In the genomic region with DNA sequence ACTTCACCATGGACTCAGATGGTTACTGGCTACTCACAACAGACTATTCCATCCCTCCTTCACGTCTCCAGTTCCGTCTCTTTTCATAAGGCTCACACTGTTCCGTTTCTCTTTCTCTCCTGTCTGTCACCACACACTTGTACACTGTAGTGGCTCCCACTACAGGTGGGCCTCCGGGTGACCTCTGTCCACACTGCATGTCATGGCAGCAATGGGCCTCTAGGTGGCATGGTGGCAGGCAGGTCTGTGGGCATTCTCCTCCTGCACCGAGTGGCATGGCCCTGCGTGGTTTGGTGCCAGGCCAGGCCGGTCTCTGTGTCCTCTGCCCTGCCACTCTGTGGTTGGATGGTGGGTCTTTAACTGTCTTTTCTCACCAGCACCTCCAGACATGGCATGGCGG, we compare ENCODE assay signal across 8 mouse cellular contexts. TPM values are rescaled to one million over a fixed set of nuclear protein-coding genes. Genes with fewer than 3 reads are reported as not detected.
DNase-seq lines count a peak whose midpoint lies in the region; ATAC-seq and TF ChIP-seq lines count a peak whose summit lies in the region.

No protein-coding gene starts in this region.

- no peak overlapping the region for H3K4me2 ChIP-seq in hindbrain, embryonic 16.5 days (ENCODE audit: low read length)
- no peak overlapping the region for H3K4me2 ChIP-seq in liver, embryonic 14.5 days (ENCODE audit: low read depth)

- H3K9ac ChIP-seq in hindbrain, embryonic 16.5 days (ENCODE audit: low read depth, low read length): no peak overlapping the region
- H3K9ac ChIP-seq in liver, embryonic 14.5 days (replicated peaks): no peak overlapping the region

- DNase-seq in hindbrain, embryonic 10.5 days (ENCODE audit: low spot score): peak; percentile 20
- DNase-seq in B cell, adult 2 months: peak; percentile 74 to 77
- DNase-seq in adrenal gland, adult 8-10 months: peak; percentile 52
- no peak for DNase-seq in liver, embryonic 14.5 days (ENCODE audit: low read depth in 3 of 3, low spot score in 3 of 3)
- peak; percentile 64 for DNase-seq in retina, postnatal 1 day

- H3K27ac ChIP-seq in hindbrain, embryonic 10.5 days: no peak overlapping the region
- H3K27ac ChIP-seq in hindbrain, embryonic 16.5 days (ENCODE audit: low read depth, low read length): no peak overlapping the region
- H3K27ac ChIP-seq in liver, embryonic 14.5 days: no peak overlapping the region

- TF ChIP-seq CTCF in liver, embryonic 14.5 days (IDR thresholded peaks at IDR 0.05; ENCODE audit: low read depth): peak; percentile 88

- WGBS in hindbrain, embryonic 10.5 days: 88% methylated on average over 8 of the region's 8 CpGs
- 86% methylated on average over 8 of the region's 8 CpGs for WGBS in hindbrain, embryonic 16.5 days
- WGBS in liver, embryonic 14.5 days (ENCODE audit: insufficient replicate concordance): 75% methylated on average over 8 of the region's 8 CpGs

- H3K9me3 ChIP-seq in hindbrain, embryonic 10.5 days: 0 out of 2 replicates have a peak, but pooled peaks cover 4% of the 10 kb centered on the region
- no peaks in the 10 kb centered on the region for H3K9me3 ChIP-seq in hindbrain, embryonic 16.5 days (ENCODE audit: control insufficient read depth, low read length)
- H3K9me3 ChIP-seq in liver, embryonic 14.5 days (ENCODE audit: control insufficient read depth, low read length): no peaks in the 10 kb centered on the region

- peaks cover 22% of the 10 kb centered on the region for H3K36me3 ChIP-seq in hindbrain, embryonic 10.5 days
- no peaks in the 10 kb centered on the region for H3K36me3 ChIP-seq in hindbrain, embryonic 16.5 days (ENCODE audit: control insufficient read depth, insufficient read depth, low read length)
- no peaks in the 10 kb centered on the region for H3K36me3 ChIP-seq in liver, embryonic 14.5 days (replicated peaks; ENCODE audit: control insufficient read depth, insufficient read depth, low read depth)

- H3K4me3 ChIP-seq in hindbrain, embryonic 10.5 days: no peak overlapping the region
- no peak overlapping the region for H3K4me3 ChIP-seq in hindbrain, embryonic 16.5 days (ENCODE audit: low read length)
- no peak overlapping the region for H3K4me3 ChIP-seq in liver, embryonic 14.5 days (ENCODE audit: insufficient read depth in 1 of 2, low read depth in 2 of 2, low read length in 2 of 2)

- no peak; the same call in 1 of the 2 replicates for ATAC-seq in hindbrain, embryonic 16.5 days
- 0 out of 2 replicates have a peak, but pooled peaks have one; percentile 35 for ATAC-seq in erythroid progenitor cell, adult 5-6 weeks (replicated peaks; ENCODE audit: low FRiP score, poor library complexity, severe bottlenecking)
- ATAC-seq in liver, embryonic 14.5 days (ENCODE audit: insufficient read depth): no peak
- ATAC-seq in frontal cortex, adult (ENCODE audit: low TSS enrichment): no peak

- no peak for TF ChIP-seq EP300 in liver, embryonic 14.5 days (IDR thresholded peaks at IDR 0.05; ENCODE audit: low read depth)

- no peaks in the 10 kb centered on the region for H3K27me3 ChIP-seq in hindbrain, embryonic 10.5 days (ENCODE audit: insufficient read depth, poor library complexity, severe bottlenecking)
- H3K27me3 ChIP-seq in hindbrain, embryonic 16.5 days (replicated peaks; ENCODE audit: control insufficient read depth, insufficient read depth, low read length): no peaks in the 10 kb centered on the region
- no peaks in the 10 kb centered on the region for H3K27me3 ChIP-seq in liver, embryonic 14.5 days (ENCODE audit: control insufficient read depth, insufficient read depth, low read length)

- no peaks in the 10 kb centered on the region for H3K4me1 ChIP-seq in hindbrain, embryonic 10.5 days (replicated peaks)
- H3K4me1 ChIP-seq in hindbrain, embryonic 16.5 days (ENCODE audit: control insufficient read depth, insufficient read depth, low read depth, low read length): peaks cover 2% of the 10 kb centered on the region; the same call in 1 of the 2 replicates
- no peaks in the 10 kb centered on the region for H3K4me1 ChIP-seq in liver, embryonic 14.5 days (replicated peaks; ENCODE audit: control insufficient read depth in 2 of 2, insufficient read depth in 2 of 2, low read length in 1 of 2)

RNA-seq across cellular contexts. Expression of a gene that starts 30.1 kb away (rescaled TPM):
- polyA plus RNA-seq in hindbrain, embryonic 10.5 days (2016; fragmentation: Nextera tagmentation; extraction: Ambion mirVana): 19.3 and 21.2 TPM in 2 replicates
- polyA plus RNA-seq in hindbrain, embryonic 16.5 days (2015; fragmentation: Nextera tagmentation; extraction: Ambion mirVana): 13.7 and 14.5 TPM in 2 replicates
- total RNA-seq in adrenal gland, adult 8-10 months (2022): 10 to 100 TPM; 15.9 to 20.2 (median 18.5) TPM
- not detected in 2 replicates for total RNA-seq in erythroid progenitor cell, adult 5-6 weeks (2015; ENCODE audit: low replicate concordance)
- 2.7 TPM in 1 of 2 replicates, not detected in the other for total RNA-seq in erythroid progenitor cell, adult 5-6 weeks (2017; ENCODE audit: low replicate concordance)
- 4.2 and 6.7 TPM in 2 replicates for polyA plus RNA-seq in liver, embryonic 14.5 days (2012; rRNA removed)
- polyA plus RNA-seq in liver, embryonic 14.5 days (2014; fragmentation: Nextera tagmentation; extraction: Ambion mirVana): 7.8 and 8.1 TPM in 2 replicates

Comparison
In these comparisons a context has a peak if more than half of its experiments do, and no peak if none do; other contexts are left out.
1. DNase-seq: peak in hindbrain, embryonic 10.5 days (single experiment), B cell, adult 2 months (2 of 2), adrenal gland, adult 8-10 months (single experiment) and retina, postnatal 1 day (single experiment); none in liver, embryonic 14.5 days (0 of 3).